Mouse (Mus musculus) neural tube, embryonic 12.5 days (tissue): ENCODE measurements around the gene Map3k19. TPM values are rescaled to one million over a fixed set of nuclear protein-coding genes. Genes with fewer than 3 reads are reported as not detected.

Source experiments
- ATAC-seq: fragments of 200-750 bp; cut with Nextera tagmentation; 2 replicates; pipeline ENCODE4 v1.8.0; 2017; ENCODE audit warnings: low read depth, mild to moderate bottlenecking, moderate TSS enrichment, moderate library complexity; ENCODE audit not compliant: low FRiP score
- H3K27ac ChIP-seq: fragments of 300-500 bp; sonication (generic); 2 replicates; pipeline ENCODE4 v1.5.1; 2016
- H3K27me3 ChIP-seq: fragments of 300-500 bp; sonication (generic); replicated peaks from 2 replicates; pipeline ENCODE4 v1.6.1; 2016; ENCODE audit warnings: mild to moderate bottlenecking
- H3K36me3 ChIP-seq: fragments of 300-500 bp; sonication (generic); 2 replicates; pipeline ENCODE4 v1.6.1; 2016; ENCODE audit warnings: mild to moderate bottlenecking
- H3K4me1 ChIP-seq: fragments of 300-500 bp; sonication (generic); 2 replicates; pipeline ENCODE4 v1.6.1; 2016
- H3K4me2 ChIP-seq: fragments of 300-500 bp; sonication (generic); replicated peaks from 2 replicates; pipeline ENCODE4 v1.6.1; 2016; ENCODE audit warnings: mild to moderate bottlenecking
- H3K4me3 ChIP-seq: fragments of 300-500 bp; sonication (generic); 2 replicates; pipeline ENCODE4 v1.5.1; 2016
- H3K9ac ChIP-seq: fragments of 300-500 bp; sonication (generic); 2 replicates; pipeline ENCODE4 v1.6.1; 2016; ENCODE audit warnings: mild to moderate bottlenecking
- H3K9me3 ChIP-seq: fragments of 300-500 bp; sonication (generic); 2 replicates; pipeline ENCODE4 v1.6.1; 2016; ENCODE audit warnings: mild to moderate bottlenecking
- whole genome bisulfite sequencing: fragments of 180-500 bp; shearing (Covaris S2); methylation state at CpG from one replicate; pipeline ENCODE4 v1.1.7; 2016; 5-methylcytosine and 5-hydroxymethylcytosine counted together
- polyA plus RNA-seq: library from polyadenylated mRNA; unstranded; fragments of >200 nt; fragmentation: Nextera tagmentation; extraction: Ambion mirVana; gene quantifications from 2 replicates; pipeline ENCODE4 v1.2.1, GENCODE M21; 2016

Map3k19 gene
- polyA plus RNA-seq, 1 experiment from 2014 or later, result not detected

DNA sequence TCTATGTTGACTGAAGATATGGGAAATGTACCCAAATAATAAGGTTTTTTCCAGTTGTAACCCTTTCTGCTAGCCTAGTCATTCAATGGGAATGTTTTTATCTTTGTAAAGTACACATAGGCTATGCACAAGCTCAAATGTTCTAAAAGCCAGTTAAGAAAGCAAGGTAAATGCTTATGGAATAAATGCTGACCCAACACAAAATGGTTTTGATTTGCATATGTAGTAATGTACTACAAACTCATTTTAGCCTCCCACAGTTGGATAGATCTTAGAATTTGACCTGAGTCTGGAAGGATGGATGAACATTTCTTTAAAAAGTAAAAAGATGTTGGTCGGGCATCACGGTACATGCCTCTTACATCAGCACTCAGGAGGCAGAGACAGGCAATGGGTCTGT lies 88.1 kb downstream of the Map3k19 start:
- Histone ChIP-seq H3K27ac (no peak overlapping the region), H3K9ac (no peak overlapping the region), H3K4me1 (no peaks in the 10 kb centered on the region), H3K4me3 (no peak overlapping the region), H3K36me3 (no peaks in the 10 kb centered on the region), H3K27me3 (no peaks in the 10 kb centered on the region), H3K9me3 (no peaks in the 10 kb centered on the region), H3K4me2 (no peak overlapping the region)
- ATAC-seq, result no peak
- WGBS, result 95% methylated on average over 2 of the region's 2 CpGs

DNA sequence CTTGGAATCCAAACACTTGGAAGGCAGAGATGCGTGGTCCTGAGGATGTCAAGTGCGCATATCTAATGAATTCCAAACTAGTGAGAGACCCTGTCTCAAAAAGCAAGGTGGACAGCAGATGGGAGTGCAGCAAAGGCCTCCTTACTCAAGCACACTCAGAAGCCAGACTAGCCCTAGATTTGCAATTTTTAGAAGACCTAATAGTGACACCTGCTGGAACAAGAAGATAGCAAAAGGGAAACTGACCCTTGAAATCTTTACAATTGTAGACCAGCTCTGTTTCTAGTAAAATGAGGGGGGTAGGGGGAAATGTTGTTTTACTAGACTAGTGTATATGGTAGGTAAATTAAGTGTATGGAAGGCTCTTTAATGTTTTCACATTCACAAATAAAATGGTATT lies 89.4 kb downstream of the Map3k19 start:
- no peaks in the 10 kb centered on the region for H3K4me1 ChIP-seq

More for the DNA sequence above, 89.4 kb downstream of the Map3k19 start:
- Histone ChIP-seq H3K9me3 (no peaks in the 10 kb centered on the region), H3K4me3 (no peak overlapping the region), H3K27me3 (no peaks in the 10 kb centered on the region), H3K9ac (no peak overlapping the region), H3K4me2 (no peak overlapping the region), H3K27ac (no peak overlapping the region), H3K36me3 (no peaks in the 10 kb centered on the region)
- 61% methylated on average over 2 of the region's 2 CpGs for WGBS
- ATAC-seq, result no peak

Other genes starting within 250 kb of the Map3k19 start
- 44.2 and 46.8 TPM in 2 replicates for gene Tmem163, start 175.5 kb downstream of the Map3k19 start, polyA plus RNA-seq
- not detected in 2 replicates for gene Acmsd, start 125.6 kb downstream of the Map3k19 start, polyA plus RNA-seq
- gene Ccnt2, start 80.9 kb downstream of the Map3k19 start, polyA plus RNA-seq, result 112 and 113 TPM in 2 replicates
- gene Rab3gap1, start 13.7 kb upstream of the Map3k19 start, polyA plus RNA-seq, result 18.5 and 20.2 TPM in 2 replicates
- gene Zranb3, start 248.0 kb upstream of the Map3k19 start, polyA plus RNA-seq, result 8.2 and 8.4 TPM in 2 replicates
- gene R3hdm1, start 248.3 kb upstream of the Map3k19 start, polyA plus RNA-seq, result 79.3 and 91.4 TPM in 2 replicates